Mouse (Mus musculus) olfactory bulb, adult 2 months (tissue): Measurements from ENCODE around the gene Kif13a.

Experiments
- CTCF ChIP-seq: fragments of 200-500 bp; IDR thresholded peaks from 2 replicates; pipeline ENCODE4 v1.5.1; 2012; ENCODE audit warnings: low read depth, mild to moderate bottlenecking, low read length, moderate library complexity; ENCODE audit not compliant: insufficient read depth
- POLR2A ChIP-seq: fragments of 200-500 bp; IDR thresholded peaks from 2 replicates; pipeline ENCODE4 v1.6.1; 2012; ENCODE audit warnings: mild to moderate bottlenecking, low read depth, low read length, moderate library complexity; ENCODE audit not compliant: insufficient read depth

DNA sequence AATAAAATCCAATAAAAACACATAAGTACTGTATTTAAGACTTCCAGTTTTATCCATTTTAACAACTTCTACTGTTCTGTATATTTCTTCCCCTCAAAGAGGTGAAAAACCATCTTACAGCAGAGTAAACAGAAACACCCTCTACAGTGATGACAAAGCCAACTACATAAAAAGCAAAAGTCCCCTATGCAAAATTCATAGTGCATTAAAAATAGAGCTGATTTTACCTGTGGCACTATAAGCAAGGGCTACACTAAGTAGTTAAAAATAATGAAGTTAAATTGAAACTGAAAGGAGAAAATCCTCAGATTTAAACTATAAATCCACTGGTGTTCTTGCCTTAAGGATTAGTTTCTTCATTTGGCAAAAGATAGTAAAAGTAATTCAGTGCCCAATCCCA lies 208.7 kb downstream of the Kif13a start:
- TF ChIP-seq POLR2A (no peak), CTCF (no peak)
